Mouse (Mus musculus): ENCODE measurements around the gene Fstl1. TPM values are rescaled to one million over a fixed set of nuclear protein-coding genes. Genes with fewer than 3 reads are reported as not detected.

Gene Fstl1
- polyA plus RNA-seq, 1 experiment = 53.1 TPM

- H3K9me3 ChIP-seq (replicated peaks; ENCODE audit: control insufficient read depth, insufficient read depth, low read length, poor library complexity, severe bottlenecking) = no peaks in the 10 kb centered on the region
- no peak for TF ChIP-seq CTCF (IDR thresholded peaks at IDR 0.05; ENCODE audit: low read depth, low read length)
- TF ChIP-seq POLR2A (IDR thresholded peaks at IDR 0.05; ENCODE audit: insufficient read depth, low read length) = no peak
- TF ChIP-seq EP300 (IDR thresholded peaks at IDR 0.05; ENCODE audit: insufficient read depth, low read depth, low read length) = no peak
- no peaks in the 10 kb centered on the region for H3K27me3 ChIP-seq (ENCODE audit: control insufficient read depth, insufficient read depth, low read length, poor library complexity, severe bottlenecking)
- H3K36me3 ChIP-seq (ENCODE audit: control insufficient read depth, insufficient read depth, low read length, poor library complexity, severe bottlenecking) = no peaks in the 10 kb centered on the region
- H3K4me3 ChIP-seq (ENCODE audit: low read depth, low read length) = no peak overlapping the region
- H3K4me1 ChIP-seq (ENCODE audit: control insufficient read depth, insufficient read depth, low read length) = peaks cover 9% of the 10 kb centered on the region
- H3K9ac ChIP-seq (ENCODE audit: low read depth, poor library complexity, severe bottlenecking) = no peak overlapping the region
- H3K27ac ChIP-seq (ENCODE audit: insufficient read depth, low read length) = no peak overlapping the region
Observed at GRCm38 (mm10) chr16:37789015-37789381, 12.3 kb downstream of the Fstl1 start.

- Histone ChIP-seq H3K36me3 (ENCODE audit: control insufficient read depth, insufficient read depth, low read length, poor library complexity, severe bottlenecking) (no peaks in the 10 kb centered on the region), H3K4me3 (ENCODE audit: low read depth, low read length) (no peak overlapping the region), H3K4me1 (ENCODE audit: control insufficient read depth, insufficient read depth, low read length) (peaks cover 9% of the 10 kb centered on the region), H3K27ac (ENCODE audit: insufficient read depth, low read length) (no peak overlapping the region), H3K9me3 (replicated peaks; ENCODE audit: control insufficient read depth, insufficient read depth, low read length, poor library complexity, severe bottlenecking) (no peaks in the 10 kb centered on the region), H3K9ac (ENCODE audit: low read depth, poor library complexity, severe bottlenecking) (no peak overlapping the region), H3K27me3 (ENCODE audit: control insufficient read depth, insufficient read depth, low read length, poor library complexity, severe bottlenecking) (no peaks in the 10 kb centered on the region)
- TF ChIP-seq EP300 (IDR thresholded peaks at IDR 0.05; ENCODE audit: insufficient read depth, low read depth, low read length) (no peak), POLR2A (IDR thresholded peaks at IDR 0.05; ENCODE audit: insufficient read depth, low read length) (no peak), CTCF (IDR thresholded peaks at IDR 0.05; ENCODE audit: low read depth, low read length) (no peak)
Observed at GRCm38 (mm10) chr16:37789394-37789920, 12.8 kb downstream of the Fstl1 start.

- Histone ChIP-seq H3K27me3 (ENCODE audit: control insufficient read depth, insufficient read depth, low read length, poor library complexity, severe bottlenecking) (no peaks in the 10 kb centered on the region), H3K9me3 (replicated peaks; ENCODE audit: control insufficient read depth, insufficient read depth, low read length, poor library complexity, severe bottlenecking) (no peaks in the 10 kb centered on the region), H3K4me1 (ENCODE audit: control insufficient read depth, insufficient read depth, low read length) (peaks cover 9% of the 10 kb centered on the region)
Observed at GRCm38 (mm10) chr16:37790008-37790780, 13.5 kb downstream of the Fstl1 start.

GRCm38 (mm10) chr16:37790781-37791175 is 14.1 kb downstream of the Fstl1 start:
- no peaks in the 10 kb centered on the region for H3K9me3 ChIP-seq (replicated peaks; ENCODE audit: control insufficient read depth, insufficient read depth, low read length, poor library complexity, severe bottlenecking)
- peaks cover 9% of the 10 kb centered on the region for H3K4me1 ChIP-seq (ENCODE audit: control insufficient read depth, insufficient read depth, low read length)
- no peak overlapping the region for H3K9ac ChIP-seq (ENCODE audit: low read depth, poor library complexity, severe bottlenecking)
- TF ChIP-seq POLR2A (IDR thresholded peaks at IDR 0.05; ENCODE audit: insufficient read depth, low read length) (no peak), EP300 (IDR thresholded peaks at IDR 0.05; ENCODE audit: insufficient read depth, low read depth, low read length) (no peak), CTCF (IDR thresholded peaks at IDR 0.05; ENCODE audit: low read depth, low read length) (no peak)
- H3K27me3 ChIP-seq (ENCODE audit: control insufficient read depth, insufficient read depth, low read length, poor library complexity, severe bottlenecking) = no peaks in the 10 kb centered on the region
- no peaks in the 10 kb centered on the region for H3K36me3 ChIP-seq (ENCODE audit: control insufficient read depth, insufficient read depth, low read length, poor library complexity, severe bottlenecking)
- H3K4me3 ChIP-seq (ENCODE audit: low read depth, low read length) = no peak overlapping the region
- H3K27ac ChIP-seq (ENCODE audit: insufficient read depth, low read length) = peak overlapping the region; percentile 34

More at GRCm38 (mm10) chr16:37790008-37790780, 13.5 kb downstream of the Fstl1 start:
- no peak overlapping the region for H3K9ac ChIP-seq (ENCODE audit: low read depth, poor library complexity, severe bottlenecking)
- H3K4me3 ChIP-seq (ENCODE audit: low read depth, low read length) = no peak overlapping the region
- no peaks in the 10 kb centered on the region for H3K36me3 ChIP-seq (ENCODE audit: control insufficient read depth, insufficient read depth, low read length, poor library complexity, severe bottlenecking)
- H3K27ac ChIP-seq (ENCODE audit: insufficient read depth, low read length) = peak overlapping the region; percentile 34
- no peak for TF ChIP-seq EP300 (IDR thresholded peaks at IDR 0.05; ENCODE audit: insufficient read depth, low read depth, low read length)
- no peak for TF ChIP-seq POLR2A (IDR thresholded peaks at IDR 0.05; ENCODE audit: insufficient read depth, low read length)
- TF ChIP-seq CTCF (IDR thresholded peaks at IDR 0.05; ENCODE audit: low read depth, low read length) = no peak

- Histone ChIP-seq H3K4me1 (ENCODE audit: control insufficient read depth, insufficient read depth, low read length) (no peaks in the 10 kb centered on the region), H3K27me3 (ENCODE audit: control insufficient read depth, insufficient read depth, low read length, poor library complexity, severe bottlenecking) (no peaks in the 10 kb centered on the region), H3K36me3 (ENCODE audit: control insufficient read depth, insufficient read depth, low read length, poor library complexity, severe bottlenecking) (no peaks in the 10 kb centered on the region), H3K9me3 (replicated peaks; ENCODE audit: control insufficient read depth, insufficient read depth, low read length, poor library complexity, severe bottlenecking) (no peaks in the 10 kb centered on the region), H3K27ac (ENCODE audit: insufficient read depth, low read length) (no peak overlapping the region), H3K9ac (ENCODE audit: low read depth, poor library complexity, severe bottlenecking) (no peak overlapping the region), H3K4me3 (ENCODE audit: low read depth, low read length) (no peak overlapping the region)
- no peak for TF ChIP-seq CTCF (IDR thresholded peaks at IDR 0.05; ENCODE audit: low read depth, low read length)
- no peak for TF ChIP-seq EP300 (IDR thresholded peaks at IDR 0.05; ENCODE audit: insufficient read depth, low read depth, low read length)
- no peak for TF ChIP-seq POLR2A (IDR thresholded peaks at IDR 0.05; ENCODE audit: insufficient read depth, low read length)
Observed at GRCm38 (mm10) chr16:37795651-37796150, 19.0 kb downstream of the Fstl1 start.

- TF ChIP-seq EP300 (IDR thresholded peaks at IDR 0.05; ENCODE audit: insufficient read depth, low read depth, low read length) (no peak), CTCF (IDR thresholded peaks at IDR 0.05; ENCODE audit: low read depth, low read length) (no peak), POLR2A (IDR thresholded peaks at IDR 0.05; ENCODE audit: insufficient read depth, low read length) (no peak)
- Histone ChIP-seq H3K27me3 (ENCODE audit: control insufficient read depth, insufficient read depth, low read length, poor library complexity, severe bottlenecking) (no peaks in the 10 kb centered on the region), H3K9me3 (replicated peaks; ENCODE audit: control insufficient read depth, insufficient read depth, low read length, poor library complexity, severe bottlenecking) (no peaks in the 10 kb centered on the region), H3K27ac (ENCODE audit: insufficient read depth, low read length) (no peak overlapping the region), H3K4me1 (ENCODE audit: control insufficient read depth, insufficient read depth, low read length) (no peaks in the 10 kb centered on the region), H3K36me3 (ENCODE audit: control insufficient read depth, insufficient read depth, low read length, poor library complexity, severe bottlenecking) (no peaks in the 10 kb centered on the region), H3K4me3 (ENCODE audit: low read depth, low read length) (no peak overlapping the region), H3K9ac (ENCODE audit: low read depth, poor library complexity, severe bottlenecking) (no peak overlapping the region)
Observed at GRCm38 (mm10) chr16:37796270-37796669, 19.6 kb downstream of the Fstl1 start.
